27 mouse cellular contexts compared by ENCODE assay signal in the genomic region with DNA sequence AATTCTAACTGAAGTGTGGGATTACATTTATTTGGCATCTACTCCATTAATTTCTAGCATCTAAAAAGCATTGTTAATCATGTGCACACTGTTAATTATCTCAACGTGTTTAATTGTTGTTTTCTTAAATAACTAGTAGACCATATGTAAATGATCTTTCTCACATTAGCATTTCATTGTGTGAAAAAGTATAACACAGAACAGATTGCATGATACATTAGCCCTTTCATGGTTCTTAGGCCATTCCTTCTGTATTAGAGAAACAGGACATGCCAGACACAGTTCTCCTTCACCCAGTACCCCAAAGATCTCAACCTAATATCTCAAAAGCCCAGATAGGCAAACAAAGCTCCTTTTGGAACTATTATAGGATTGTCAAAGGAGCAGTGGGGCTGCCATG.
"Had no signal": no experiment of that assay in that cellular context is flagged by ENCODE, and none has a peak within 500 bp of the region (broad histone marks: within the 10 kb centered on the region; RNA-seq: fewer than 3 reads in every experiment).

No protein-coding gene starts in this region.

- H3K9ac ChIP-seq: heart, embryonic 12.5 days; hindbrain, embryonic 12.5 days; hindbrain, embryonic 14.5 days; intestine, embryonic 15.5 days; limb, embryonic 13.5 days; limb, embryonic 15.5 days; liver, embryonic 12.5 days; liver, embryonic 14.5 days had no signal

- H3K4me1 ChIP-seq: heart, embryonic 10.5 days; heart, embryonic 12.5 days; hindbrain, embryonic 10.5 days; hindbrain, embryonic 12.5 days; intestine, embryonic 15.5 days; limb, embryonic 13.5 days; limb, embryonic 15.5 days; liver, embryonic 12.5 days had no signal

- DNase-seq: gastrocnemius, adult 2 months; gastrocnemius, postnatal 10 days; gastrocnemius, postnatal 25 days; heart, adult 18-20 months; heart, postnatal 10 days; heart, postnatal 4 days; kidney, adult 18-20 months; kidney, adult 8-10 months; kidney, postnatal 10 days; kidney, postnatal 25 days; kidney, postnatal 4 days; left cerebral cortex, postnatal 4 days had no signal

- H3K9me3 ChIP-seq: heart, embryonic 10.5 days; heart, embryonic 12.5 days; hindbrain, embryonic 10.5 days; hindbrain, embryonic 12.5 days; intestine, embryonic 15.5 days; limb, embryonic 13.5 days; limb, embryonic 15.5 days; liver, embryonic 12.5 days had no signal

- ATAC-seq: hindbrain, embryonic 16.5 days; inflammation-experienced regulatory T-cells, adult 6 months; intestine, embryonic 15.5 days; intestine, postnatal 0 days; liver, embryonic 12.5 days had no signal

- H3K27ac ChIP-seq: gastrocnemius, adult 2 months; heart, embryonic 10.5 days; hindbrain, embryonic 10.5 days; hindbrain, embryonic 12.5 days; hindbrain, embryonic 14.5 days; intestine, embryonic 15.5 days; layer of hippocampus, adult 2 months; left cerebral cortex, adult 2 months; limb, embryonic 13.5 days; limb, embryonic 15.5 days; liver, embryonic 12.5 days; liver, embryonic 14.5 days had no signal

- H3K27me3 ChIP-seq: heart, embryonic 12.5 days; hindbrain, embryonic 12.5 days; intestine, embryonic 15.5 days; limb, embryonic 13.5 days; limb, embryonic 15.5 days; liver, embryonic 12.5 days had no signal

- H3K36me3 ChIP-seq: heart, embryonic 10.5 days; heart, embryonic 12.5 days; hindbrain, embryonic 10.5 days; hindbrain, embryonic 12.5 days; intestine, embryonic 15.5 days; limb, embryonic 13.5 days; limb, embryonic 15.5 days; liver, embryonic 12.5 days had no signal

- H3K4me2 ChIP-seq: heart, embryonic 12.5 days; hindbrain, embryonic 12.5 days; hindbrain, embryonic 14.5 days; intestine, embryonic 15.5 days; limb, embryonic 13.5 days; limb, embryonic 15.5 days; liver, embryonic 12.5 days had no signal

- H3K4me3 ChIP-seq: gastrocnemius, adult 2 months; heart, embryonic 10.5 days; heart, embryonic 12.5 days; hindbrain, embryonic 10.5 days; hindbrain, embryonic 12.5 days; intestine, embryonic 15.5 days; layer of hippocampus, adult 2 months; left cerebral cortex, adult 2 months; limb, embryonic 13.5 days; limb, embryonic 15.5 days; liver, embryonic 12.5 days had no signal
